Mouse (Mus musculus) cerebellum, adult 2 months (tissue): ENCODE results near the gene Fbl.

Source experiments
- CTCF ChIP-seq: fragments of 200-500 bp; IDR thresholded peaks from 2 replicates; pipeline ENCODE4 v1.5.1; 2011; ENCODE audit warnings: low read depth, mild to moderate bottlenecking, control low read depth, low read length, moderate library complexity, borderline replicate concordance; ENCODE audit not compliant: insufficient read depth
- POLR2A ChIP-seq: fragments of 200-500 bp; IDR thresholded peaks from 2 replicates; pipeline ENCODE4 v1.6.1; 2011; ENCODE audit warnings: low read length, control low read depth, borderline replicate concordance; ENCODE audit not compliant: insufficient read depth

DNA sequence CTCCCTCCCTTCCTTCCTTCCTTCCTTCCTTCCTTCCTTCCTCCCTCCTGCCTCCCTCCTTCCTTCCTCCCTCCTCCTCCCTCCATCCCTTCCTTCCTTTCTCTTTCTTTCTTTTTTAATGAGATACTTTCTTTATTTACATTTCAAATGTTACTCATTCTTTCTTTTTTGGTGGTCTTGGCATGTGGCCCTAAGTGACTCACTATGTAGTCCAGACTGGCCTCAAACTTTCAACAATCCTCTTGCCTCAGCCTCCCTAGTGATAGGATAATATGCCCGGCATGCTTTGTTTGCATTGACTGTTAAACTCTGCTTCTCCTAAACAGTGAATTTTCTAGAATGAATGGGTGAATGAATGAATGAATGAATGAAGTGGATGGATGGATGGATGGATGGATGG is 19.7 kb upstream of the Fbl start:
- TF ChIP-seq CTCF (no peak), POLR2A (no peak)
